In genomic region chr3:119498711-119499110, GRCm38 (mm10) we compare ENCODE assay signal across 9 mouse cellular contexts.
A peak's percentile ranks its signal among the peaks of the same experiment; 100 is the strongest.
DNase-seq lines count a peak whose midpoint lies in the region; ATAC-seq and TF ChIP-seq lines count a peak whose summit lies in the region.
"Had no signal": no experiment of that assay in that cellular context is flagged by ENCODE, and none has a peak within 500 bp of the region (broad histone marks: within the 10 kb centered on the region; RNA-seq: fewer than 3 reads in every experiment).

No protein-coding gene starts in this region.

- intact Hi-C loops in left cerebral cortex, adult 2 months (cut with DNase I) = loop anchor here (10.0 kb wide), 1 partner anchor 1606 kb away; no protein-coding TSS in a partner anchor

- peak overlapping the region; percentile 48; the same call in 1 of the 2 replicates for H3K9ac ChIP-seq in forebrain, embryonic 16.5 days (replicated peaks; ENCODE audit: low read depth, low read length)
- no peak overlapping the region for H3K9ac ChIP-seq in intestine, embryonic 15.5 days
- H3K9ac ChIP-seq: liver, embryonic 13.5 days had no signal

- ATAC-seq in forebrain, embryonic 16.5 days = peak; percentile 94
- no peak for ATAC-seq in intestine, embryonic 15.5 days

- H3K4me2 ChIP-seq in forebrain, embryonic 16.5 days (ENCODE audit: low read length) = peak overlapping the region; percentile 58
- 0 out of 2 replicates have a peak overlapping the region, but pooled peaks have one; percentile 3 for H3K4me2 ChIP-seq in intestine, embryonic 15.5 days (replicated peaks)
- H3K4me2 ChIP-seq: liver, embryonic 13.5 days had no signal

- WGBS in forebrain, embryonic 16.5 days = 20% methylated on average over 20 of the region's 20 CpGs
- 61% methylated on average over 20 of the region's 20 CpGs for WGBS in intestine, embryonic 15.5 days
- 9% methylated on average over 20 of the region's 20 CpGs for WGBS in olfactory bulb, adult 2 months
- WGBS in limb, embryonic 10.5 days = 87% methylated on average over 20 of the region's 20 CpGs

- TF ChIP-seq POLR2A in olfactory bulb, adult 2 months (IDR thresholded peaks at IDR 0.05; ENCODE audit: insufficient read depth, low read depth, low read length) = no peak

- H3K27ac ChIP-seq in forebrain, embryonic 16.5 days (ENCODE audit: low read length) = peak overlapping the region; percentile 58
- no peak overlapping the region for H3K27ac ChIP-seq in intestine, embryonic 15.5 days
- H3K27ac ChIP-seq in left cerebral cortex, adult 2 months = peak overlapping the region; percentile 54; the same call in 1 of the 2 replicates
- no peak overlapping the region; the same call in 1 of the 2 replicates for H3K27ac ChIP-seq in olfactory bulb, adult 2 months (ENCODE audit: insufficient read depth, low read depth, low read length)
- no peak overlapping the region for H3K27ac ChIP-seq in limb, embryonic 10.5 days
- H3K27ac ChIP-seq: liver, embryonic 13.5 days had no signal

- TF ChIP-seq CTCF in left cerebral cortex, adult 2 months (IDR thresholded peaks at IDR 0.05) = no peak
- TF ChIP-seq CTCF in olfactory bulb, adult 2 months (IDR thresholded peaks at IDR 0.05; ENCODE audit: insufficient read depth, low read depth, low read length) = no peak

- H3K36me3 ChIP-seq in forebrain, embryonic 16.5 days (ENCODE audit: control insufficient read depth, insufficient read depth) = no peaks in the 10 kb centered on the region
- no peaks in the 10 kb centered on the region for H3K36me3 ChIP-seq in intestine, embryonic 15.5 days
- no peaks in the 10 kb centered on the region for H3K36me3 ChIP-seq in limb, embryonic 10.5 days
- H3K36me3 ChIP-seq: liver, embryonic 13.5 days had no signal

- H3K4me3 ChIP-seq in forebrain, embryonic 16.5 days (replicated peaks; ENCODE audit: low read length) = peak overlapping the region; percentile 33
- no peak overlapping the region for H3K4me3 ChIP-seq in intestine, embryonic 15.5 days (replicated peaks)
- H3K4me3 ChIP-seq in left cerebral cortex, adult 2 months = peak overlapping the region; percentile 42
- peak overlapping the region; percentile 30 for H3K4me3 ChIP-seq in olfactory bulb, adult 2 months (ENCODE audit: insufficient read depth, low read depth, low read length)
- no peak overlapping the region for H3K4me3 ChIP-seq in limb, embryonic 10.5 days
- H3K4me3 ChIP-seq: liver, embryonic 13.5 days had no signal

- H3K27me3 ChIP-seq in forebrain, embryonic 16.5 days (replicated peaks; ENCODE audit: control insufficient read depth, insufficient read depth, low read length) = no peaks in the 10 kb centered on the region
- no peaks in the 10 kb centered on the region for H3K27me3 ChIP-seq in intestine, embryonic 15.5 days (replicated peaks)
- H3K27me3 ChIP-seq in limb, embryonic 10.5 days (ENCODE audit: low read depth, poor library complexity, severe bottlenecking) = no peaks in the 10 kb centered on the region
- H3K27me3 ChIP-seq: liver, embryonic 13.5 days had no signal

- DNase-seq in MN1 (ENCODE audit: low spot score) = peak; percentile 82
- DNase-seq in adrenal gland, postnatal 14 days = peak; percentile 65
- peak; percentile 80 to 82 for DNase-seq in left cerebral cortex, adult 2 months (ENCODE audit: extremely low spot score in 1 of 2, low spot score in 2 of 2)
- DNase-seq in limb, embryonic 10.5 days (ENCODE audit: low spot score) = no peak
- DNase-seq in spleen, postnatal 4 days (ENCODE audit: low spot score in 2 of 2) = no peak
- DNase-seq: liver, embryonic 13.5 days had no signal

- H3K4me1 ChIP-seq in forebrain, embryonic 16.5 days (replicated peaks; ENCODE audit: control insufficient read depth, insufficient read depth, low read length) = peaks cover 15% of the 10 kb centered on the region
- H3K4me1 ChIP-seq in intestine, embryonic 15.5 days (replicated peaks) = no peaks in the 10 kb centered on the region
- H3K4me1 ChIP-seq in olfactory bulb, adult 2 months (ENCODE audit: control insufficient read depth, insufficient read depth, low read length) = peaks cover 2% of the 10 kb centered on the region; the same call in 1 of the 2 replicates
- H3K4me1 ChIP-seq in limb, embryonic 10.5 days = 0 out of 2 replicates have a peak, but pooled peaks cover 5% of the 10 kb centered on the region
- H3K4me1 ChIP-seq: liver, embryonic 13.5 days had no signal

- H3K9me3 ChIP-seq in forebrain, embryonic 16.5 days (ENCODE audit: control insufficient read depth, low read length) = no peaks in the 10 kb centered on the region
- no peaks in the 10 kb centered on the region for H3K9me3 ChIP-seq in intestine, embryonic 15.5 days
- no peaks in the 10 kb centered on the region for H3K9me3 ChIP-seq in limb, embryonic 10.5 days (replicated peaks)
- H3K9me3 ChIP-seq: liver, embryonic 13.5 days had no signal

Comparison
In these comparisons a context has a peak if more than half of its experiments do, and no peak if none do; other contexts are left out.
1. DNase-seq: peak in MN1 (single experiment), adrenal gland, postnatal 14 days (single experiment) and left cerebral cortex, adult 2 months (2 of 2); none in limb, embryonic 10.5 days (single experiment) and spleen, postnatal 4 days (0 of 2).
2. H3K27ac ChIP-seq: peak in forebrain, embryonic 16.5 days (single experiment) and left cerebral cortex, adult 2 months (single experiment); none in intestine, embryonic 15.5 days (single experiment), olfactory bulb, adult 2 months (single experiment) and limb, embryonic 10.5 days (single experiment).
3. H3K4me3 ChIP-seq: peak in forebrain, embryonic 16.5 days (single experiment), left cerebral cortex, adult 2 months (single experiment) and olfactory bulb, adult 2 months (single experiment); none in intestine, embryonic 15.5 days (single experiment) and limb, embryonic 10.5 days (single experiment).